Mouse (Mus musculus) heart, postnatal 0 days (tissue): ENCODE measurements around the gene Klf2.

ENCODE experiments used
- CTCF ChIP-seq: IDR thresholded peaks from 2 replicates; pipeline ENCODE4 v1.5.1; 2016; ENCODE audit warnings: antibody characterized with exemption, control low read depth, low read depth
- EP300 ChIP-seq: IDR thresholded peaks from 2 replicates; pipeline ENCODE4 v1.6.1; 2016; ENCODE audit warnings: antibody characterized with exemption, low read depth

- TF ChIP-seq EP300, result no peak
- TF ChIP-seq CTCF, result no peak
Measured at GRCm38 (mm10) chr8:72363457-72363856, 44.6 kb downstream of the Klf2 start.
